Mouse (Mus musculus) midbrain, embryonic 11.5 days (tissue): ENCODE results near the gene Mex3d. TPM values are rescaled to one million over a fixed set of nuclear protein-coding genes. Genes with fewer than 3 reads are reported as not detected.

Experiments used
- ATAC-seq: fragments of 200-750 bp; cut with Nextera tagmentation; 2 replicates; pipeline ENCODE4 v1.8.0; 2017; ENCODE audit warnings: moderate TSS enrichment, moderate library complexity; ENCODE audit not compliant: low FRiP score
- DNase-seq: peaks from one replicate; pipeline ENCODE4 v3.0.0; 2015; ENCODE audit warnings: low spot score; ENCODE audit errors: missing footprints
- H3K27ac ChIP-seq: fragments of 300-500 bp; sonication (generic); 2 replicates; pipeline ENCODE4 v1.5.1; 2014; ENCODE audit warnings: low read depth, low read length
- H3K27me3 ChIP-seq: fragments of 300-500 bp; sonication (generic); 2 replicates; pipeline ENCODE4 v1.6.1; 2014; ENCODE audit warnings: mild to moderate bottlenecking, low read length, moderate library complexity, mixed read lengths; ENCODE audit not compliant: control insufficient read depth, insufficient read depth
- H3K36me3 ChIP-seq: fragments of 300-500 bp; sonication (generic); 2 replicates; pipeline ENCODE4 v1.6.1; 2014; ENCODE audit warnings: mild to moderate bottlenecking, low read length, moderate library complexity, mixed read lengths; ENCODE audit not compliant: control insufficient read depth, insufficient read depth
- H3K4me1 ChIP-seq: fragments of 300-500 bp; sonication (generic); 2 replicates; pipeline ENCODE4 v1.6.1; 2014; ENCODE audit warnings: low read length; ENCODE audit not compliant: control insufficient read depth, insufficient read depth
- H3K4me2 ChIP-seq: fragments of 300-500 bp; sonication (generic); 2 replicates; pipeline ENCODE4 v1.6.1; 2014; ENCODE audit warnings: mild to moderate bottlenecking, moderate library complexity
- H3K4me3 ChIP-seq: fragments of 300-500 bp; sonication (generic); 2 replicates; pipeline ENCODE4 v1.5.1; 2014; ENCODE audit warnings: low read depth, low read length
- H3K9ac ChIP-seq: fragments of 300-500 bp; sonication (generic); 2 replicates; pipeline ENCODE4 v1.6.1; 2014; ENCODE audit warnings: low read length
- H3K9me3 ChIP-seq: fragments of 300-500 bp; sonication (generic); 2 replicates; pipeline ENCODE4 v1.6.1; 2016; ENCODE audit warnings: low read length; ENCODE audit not compliant: control insufficient read depth
- WGBS: fragments of 180-500 bp; shearing (Covaris S2); extraction: QIAGEN DNeasy Blood & Tissue Kit; methylation state at CpG from one replicate; pipeline ENCODE4 v1.1.7; 2014; 5-methylcytosine and 5-hydroxymethylcytosine counted together
- polyA plus RNA-seq: library from polyadenylated mRNA; unstranded; fragments of >200 nt; fragmentation: Nextera tagmentation; extraction: Ambion mirVana; gene quantifications from 2 replicates; pipeline ENCODE4 v1.2.1, GENCODE M21; 2014

Mex3d gene
- polyA plus RNA-seq, 1 experiment from 2014 or later, result 11.8 TPM

DNA sequence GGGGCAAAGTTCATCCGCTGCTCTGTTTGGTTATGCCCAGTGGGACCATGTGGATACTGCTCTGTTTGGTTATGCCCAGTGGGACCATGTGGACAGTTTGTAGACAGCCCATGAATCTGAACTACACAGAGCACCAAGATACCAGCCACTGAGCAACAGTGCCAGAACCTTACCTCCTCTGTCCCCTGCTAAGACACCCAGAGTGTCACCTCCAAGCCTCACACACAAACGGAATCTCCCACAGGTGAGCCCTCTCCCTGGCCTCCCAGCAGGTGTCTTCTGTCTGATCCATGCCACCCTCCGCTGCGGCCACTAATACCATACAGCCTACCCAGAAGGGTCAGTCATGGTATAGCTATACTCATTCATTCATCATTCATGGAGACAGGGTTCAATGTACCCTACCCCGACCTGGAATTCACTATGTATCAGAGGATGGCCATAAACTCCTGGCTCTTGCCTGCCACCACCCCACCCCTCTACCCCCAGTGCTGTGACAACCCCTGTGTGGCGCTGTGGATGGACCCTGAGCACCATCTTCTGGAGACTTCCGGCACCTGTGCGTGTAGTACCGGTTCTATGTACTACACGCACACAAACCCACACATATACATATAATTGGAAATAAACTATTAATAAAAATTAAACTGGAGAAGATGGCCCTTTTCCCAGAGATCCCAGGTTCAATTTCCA, 18.2 kb upstream of the Mex3d start:
- H3K9ac ChIP-seq, result peak overlapping the region; percentile 88
- H3K9me3 ChIP-seq, result no peaks in the 10 kb centered on the region
- no peaks in the 10 kb centered on the region for H3K27me3 ChIP-seq
- whole genome bisulfite sequencing, result 62% methylated on average over 10 of the region's 10 CpGs
- H3K4me2 ChIP-seq, result peak overlapping the region; percentile 95
- DNase-seq, result no peak
- H3K27ac ChIP-seq, result no peak overlapping the region
- ATAC-seq, result no peak
- peak overlapping the region; percentile 83 for H3K4me3 ChIP-seq
- peaks cover 19% of the 10 kb centered on the region for H3K4me1 ChIP-seq
- peaks cover 24% of the 10 kb centered on the region for H3K36me3 ChIP-seq

DNA sequence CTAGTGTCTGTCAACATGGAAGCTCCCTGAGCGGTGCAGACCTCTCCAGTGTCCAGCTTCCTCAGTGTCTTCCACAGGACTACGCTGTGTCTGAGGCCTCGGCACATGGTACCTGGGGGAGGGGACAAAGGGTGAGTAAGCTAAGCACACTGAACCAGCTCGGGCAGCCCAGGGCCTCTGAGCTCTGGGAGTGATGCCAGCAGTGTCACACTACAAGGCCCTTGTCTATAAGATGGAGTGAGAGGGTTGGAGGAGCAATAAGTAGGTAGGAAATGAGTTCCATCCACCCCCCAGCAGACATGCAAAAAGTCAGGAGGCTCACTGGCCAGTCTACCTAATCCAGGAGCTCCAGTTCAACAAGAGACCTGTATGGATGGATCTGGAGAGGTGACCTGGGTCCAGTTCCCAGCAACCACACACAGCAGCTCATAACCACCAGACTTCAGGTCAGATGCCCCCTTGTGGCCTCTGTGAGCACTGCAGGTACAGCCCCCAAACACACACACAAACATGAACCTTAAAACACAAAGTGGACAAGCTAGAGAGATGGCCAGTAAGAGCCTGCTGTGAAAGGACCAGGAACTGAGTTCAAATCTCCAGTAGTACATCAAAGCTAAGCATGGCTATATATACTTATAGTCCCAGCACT, 15.7 kb upstream of the Mex3d start:
- DNase-seq (peak; percentile 92), ATAC-seq (no peak)
- Histone ChIP-seq H3K4me2 (no peak overlapping the region), H3K27ac (no peak overlapping the region), H3K9ac (no peak overlapping the region), H3K9me3 (no peaks in the 10 kb centered on the region), H3K4me1 (peaks cover 26% of the 10 kb centered on the region), H3K4me3 (no peak overlapping the region), H3K36me3 (peaks cover 17% of the 10 kb centered on the region), H3K27me3 (no peaks in the 10 kb centered on the region)
- WGBS, result 97% methylated on average over 4 of the region's 4 CpGs

DNA sequence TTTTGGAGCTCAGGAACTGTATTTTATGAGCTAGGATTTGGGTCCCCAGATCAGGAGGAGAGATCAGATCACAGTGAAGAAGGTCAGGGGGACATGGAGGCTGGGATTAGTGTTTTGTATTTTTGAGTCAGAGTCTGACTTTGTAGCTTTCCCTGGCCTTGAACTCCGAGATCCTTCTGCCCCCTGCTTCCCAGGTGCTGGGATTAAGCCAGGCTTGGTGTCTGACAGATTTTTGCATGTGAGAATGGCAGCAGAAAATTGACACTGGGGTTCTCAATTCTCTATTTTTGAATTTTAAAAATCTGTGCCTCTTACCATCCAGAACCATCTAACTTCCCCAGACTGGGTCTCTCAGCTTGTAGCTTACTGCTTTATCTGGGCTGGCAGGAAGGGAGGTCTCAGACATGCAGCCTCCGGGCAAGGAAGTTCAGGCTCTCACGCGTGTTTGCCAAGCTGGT, 13.3 kb upstream of the Mex3d start:
- Histone ChIP-seq H3K4me1 (peaks cover 28% of the 10 kb centered on the region), H3K4me3 (no peak overlapping the region), H3K9ac (peak overlapping the region; percentile 71; the same call in 1 of the 2 replicates), H3K27ac (no peak overlapping the region), H3K36me3 (peaks cover 21% of the 10 kb centered on the region), H3K27me3 (no peaks in the 10 kb centered on the region), H3K4me2 (no peak overlapping the region; the same call in 1 of the 2 replicates), H3K9me3 (no peaks in the 10 kb centered on the region)
- no peak for ATAC-seq
- DNase-seq, result no peak
- WGBS, result 78% methylated on average over 4 of the region's 4 CpGs

DNA sequence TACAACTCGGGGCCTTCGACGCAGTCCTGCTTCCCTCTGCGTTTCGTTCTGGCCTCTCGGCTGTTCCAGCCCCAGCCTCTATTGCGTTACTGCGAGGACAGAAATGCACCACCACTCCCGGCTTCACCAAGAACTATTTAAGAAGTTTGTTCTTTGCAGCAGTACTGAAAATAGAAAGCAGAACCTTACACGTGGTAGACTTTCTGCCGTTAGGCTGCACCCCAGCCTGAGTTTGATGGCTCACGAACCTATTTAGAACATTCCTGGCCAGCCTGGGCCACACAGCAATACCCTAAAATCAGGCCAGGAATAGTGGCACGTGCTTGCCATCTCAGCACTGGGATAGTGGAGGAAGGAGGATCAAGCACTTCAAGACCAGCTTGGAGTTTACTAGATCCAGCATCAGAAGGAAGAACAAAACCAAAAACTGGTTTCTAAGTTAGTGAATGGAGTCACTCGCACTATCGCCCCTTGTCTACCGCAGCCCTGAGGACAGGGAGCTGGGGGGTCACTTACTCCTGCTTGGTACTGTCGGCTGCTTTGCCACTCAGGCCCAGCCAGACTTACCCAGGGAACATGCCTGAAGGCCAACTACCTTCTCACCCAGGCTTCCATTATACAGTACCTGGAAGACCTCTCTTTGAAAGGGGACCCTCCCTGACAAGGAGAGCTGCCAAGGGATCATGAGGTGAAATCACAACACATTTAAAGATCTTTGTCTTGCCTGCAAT, 12.7 kb upstream of the Mex3d start:
- ATAC-seq (no peak), DNase-seq (no peak)
- no peaks in the 10 kb centered on the region for H3K27me3 ChIP-seq
- H3K36me3 ChIP-seq, result peaks cover 24% of the 10 kb centered on the region
- H3K9ac ChIP-seq, result peak overlapping the region; percentile 71
- peak overlapping the region; percentile 77 for H3K4me2 ChIP-seq
- H3K27ac ChIP-seq, result peak overlapping the region; percentile 81
- H3K4me3 ChIP-seq, result peak overlapping the region; percentile 83
- peaks cover 24% of the 10 kb centered on the region for H3K4me1 ChIP-seq
- H3K9me3 ChIP-seq, result no peaks in the 10 kb centered on the region
- WGBS, result 16% methylated on average over 17 of the region's 17 CpGs

DNA sequence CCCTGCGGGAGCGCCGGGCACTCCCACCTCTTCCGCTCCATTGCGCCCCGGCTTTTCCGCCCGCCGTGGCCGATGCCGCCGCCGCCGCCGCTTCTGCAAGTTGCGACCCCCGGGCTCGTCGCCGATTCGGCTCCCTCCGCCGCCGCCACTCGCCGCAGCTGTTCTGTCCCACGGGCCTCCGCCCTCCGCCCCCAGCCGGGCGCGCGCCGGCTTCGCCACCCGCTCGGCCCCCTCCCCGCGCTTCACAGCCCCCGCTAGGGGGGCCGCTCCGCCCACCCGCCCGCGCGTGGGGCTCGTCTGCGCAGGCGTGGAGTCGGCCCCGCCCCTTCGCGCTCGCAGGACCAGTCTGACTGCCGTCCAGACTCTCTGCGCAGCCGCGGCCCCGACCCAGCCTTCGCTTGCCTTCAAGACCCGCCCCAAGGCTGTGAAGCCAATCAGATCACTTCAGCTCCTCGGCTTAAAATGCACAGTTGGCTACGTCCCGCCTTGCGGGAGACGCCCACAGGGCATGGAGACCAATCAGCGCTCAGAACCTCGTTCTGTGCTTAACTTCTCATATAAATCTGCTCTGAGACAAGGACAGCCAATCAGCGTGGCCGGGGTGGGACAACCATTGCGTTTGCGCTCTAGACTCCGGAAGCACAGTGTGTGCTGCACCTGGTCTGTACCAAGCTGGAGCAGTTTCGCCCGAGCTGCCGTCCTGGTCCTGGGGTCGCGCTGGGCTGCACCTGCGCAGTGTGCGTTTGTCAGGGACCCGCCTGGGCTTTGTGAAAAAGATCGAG, 11.9 kb upstream of the Mex3d start, which contains the start of gene Mbd3:
Mbd3 (minus strand) TSS at position 360 of the 782 bp plus-strand sequence.
- Histone ChIP-seq H3K4me3 (peak within 1 kb of the TSS; percentile 83), H3K4me1 (peaks cover 24% of the 10 kb centered on the region), H3K9me3 (no peaks in the 10 kb centered on the region), H3K27ac (peak within 1 kb of the TSS; percentile 99), H3K36me3 (peaks cover 24% of the 10 kb centered on the region), H3K4me2 (peak within 1 kb of the TSS; percentile 80), H3K9ac (peak within 1 kb of the TSS; percentile 99), H3K27me3 (no peaks in the 10 kb centered on the region)
- under 1% methylated on average over 75 of the region's 82 CpGs for WGBS
- DNase-seq (peak; percentile 100), ATAC-seq (peak; percentile 96)

DNA sequence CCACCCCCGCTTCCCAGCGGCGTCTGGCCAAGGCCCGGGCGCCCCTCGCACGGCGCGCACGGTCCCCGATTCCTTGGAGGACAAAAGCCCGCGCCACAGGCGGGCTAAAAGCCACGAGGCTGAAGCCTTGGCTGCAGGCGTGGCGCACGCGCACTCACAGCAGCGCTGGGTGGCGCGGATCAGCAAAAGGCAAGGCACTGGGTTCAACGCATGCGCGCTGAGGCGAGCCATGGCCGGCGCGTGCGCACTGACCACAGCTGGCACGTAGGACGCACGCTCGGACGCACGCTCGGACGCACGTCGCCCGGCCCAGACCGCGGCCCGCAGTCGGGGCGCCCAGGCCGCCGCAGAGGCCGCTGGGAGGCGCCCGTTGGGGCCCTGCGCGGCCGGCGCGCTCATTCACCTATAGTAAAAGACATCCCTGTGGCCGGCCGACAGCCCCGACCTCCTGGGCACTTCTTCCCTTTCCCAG, 11.3 kb upstream of the Mex3d start:
- Histone ChIP-seq H3K4me2 (peak overlapping the region; percentile 80), H3K27ac (peak overlapping the region; percentile 99), H3K36me3 (peaks cover 30% of the 10 kb centered on the region), H3K27me3 (no peaks in the 10 kb centered on the region), H3K9ac (peak overlapping the region; percentile 99), H3K4me1 (peaks cover 24% of the 10 kb centered on the region), H3K9me3 (no peaks in the 10 kb centered on the region), H3K4me3 (peak overlapping the region; percentile 83)
- ATAC-seq (peak; percentile 82), DNase-seq (peak; percentile 100)
- WGBS, result under 1% methylated on average over 59 of the region's 59 CpGs

DNA sequence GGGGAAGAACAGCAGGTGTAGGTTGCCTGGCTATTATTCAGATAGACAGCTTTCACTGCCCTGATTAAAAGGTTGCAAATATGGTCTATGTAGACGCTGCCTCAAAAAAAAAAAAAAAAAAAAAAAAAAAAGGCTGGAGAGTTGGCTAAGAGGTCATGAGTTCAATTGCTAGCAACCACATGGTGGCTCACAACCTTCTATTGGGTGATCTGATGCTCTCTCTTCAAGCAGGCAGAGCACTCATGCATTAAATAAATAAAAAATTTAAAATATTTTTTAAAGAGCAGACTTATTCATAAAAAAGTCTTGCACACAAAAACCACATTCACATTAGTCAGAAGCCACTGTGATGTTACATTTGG, 10.7 kb upstream of the Mex3d start:
- 9% methylated on average over 1 of the region's 1 CpGs for WGBS
- peaks cover 30% of the 10 kb centered on the region for H3K36me3 ChIP-seq
- H3K9ac ChIP-seq, result peak overlapping the region; percentile 99
- peak overlapping the region; percentile 83 for H3K4me3 ChIP-seq
- H3K9me3 ChIP-seq, result no peaks in the 10 kb centered on the region
- ATAC-seq, result no peak
- peaks cover 24% of the 10 kb centered on the region for H3K4me1 ChIP-seq
- no peaks in the 10 kb centered on the region for H3K27me3 ChIP-seq
- H3K27ac ChIP-seq, result peak overlapping the region; percentile 99
- H3K4me2 ChIP-seq, result peak overlapping the region; percentile 80
- DNase-seq, result no peak

DNA sequence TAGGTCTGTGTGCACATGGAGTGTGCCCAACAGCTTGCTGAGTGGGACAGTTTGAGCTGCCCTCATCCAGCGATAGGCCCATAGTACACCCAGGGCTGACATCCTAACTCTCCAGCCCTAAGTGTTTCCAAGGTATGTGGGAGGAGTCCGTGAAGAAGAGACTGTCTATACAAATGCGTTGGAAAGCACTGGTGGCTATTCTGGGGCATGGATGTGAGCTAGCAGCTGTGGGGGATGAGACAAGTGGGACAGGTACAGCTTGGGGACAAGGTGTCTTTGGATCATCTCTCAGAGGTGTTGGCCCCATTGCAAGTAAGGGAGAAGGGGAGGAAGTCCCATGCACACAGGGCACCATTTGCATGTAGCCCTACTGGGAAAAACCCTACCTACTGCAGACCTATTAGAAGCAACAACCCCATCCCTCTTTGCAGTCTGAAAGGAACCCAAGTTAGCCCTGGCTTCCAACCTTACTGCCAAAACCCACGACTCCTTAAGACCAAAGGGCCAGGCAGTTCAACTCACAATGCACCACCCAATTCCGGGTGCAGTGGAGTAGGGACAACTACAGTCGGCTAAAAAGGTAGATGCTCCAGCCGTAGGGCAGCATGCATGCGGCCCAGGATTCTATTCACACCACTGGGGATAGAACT, 10.2 kb upstream of the Mex3d start:
- Histone ChIP-seq H3K4me3 (peak overlapping the region; percentile 83), H3K4me1 (peaks cover 24% of the 10 kb centered on the region), H3K27ac (peak overlapping the region; percentile 99), H3K36me3 (peaks cover 32% of the 10 kb centered on the region), H3K9me3 (no peaks in the 10 kb centered on the region), H3K9ac (peak overlapping the region; percentile 99), H3K27me3 (no peaks in the 10 kb centered on the region), H3K4me2 (peak overlapping the region; percentile 80)
- WGBS, result 54% methylated on average over 8 of the region's 8 CpGs
- DNase-seq, result peak; percentile 87
- no peak for ATAC-seq
